Mouse (Mus musculus): ENCODE measurements around the gene Gm12166. TPM values are rescaled to one million over a fixed set of nuclear protein-coding genes. Genes with fewer than 3 reads are reported as not detected.

The Gm12166 gene
- polyA plus RNA-seq, 1 experiment from 2014 or later: 5.4 TPM

DNA sequence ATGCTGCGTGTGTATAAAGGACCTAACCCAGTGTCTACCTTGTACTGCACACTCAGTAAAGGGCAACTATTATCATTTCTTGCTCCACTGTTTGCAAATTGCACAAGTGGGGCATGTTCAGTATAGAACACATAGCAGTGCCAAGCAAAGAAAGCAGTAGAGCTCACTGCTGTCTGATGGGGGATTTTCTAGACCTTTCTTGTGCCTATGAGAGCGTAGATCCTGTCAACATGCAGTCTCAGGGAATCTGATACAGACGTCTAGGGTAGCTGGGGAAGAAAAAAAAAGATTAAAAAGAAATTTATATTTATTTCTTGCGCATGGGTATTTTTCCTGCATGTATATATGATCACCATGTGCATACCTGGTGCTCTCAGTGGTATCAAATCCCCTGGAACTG is 18.0 kb upstream of the Gm12166 start:
- no peaks in the 10 kb centered on the region for H3K27me3 ChIP-seq (replicated peaks)
- no peak overlapping the region for H3K27ac ChIP-seq
- no peaks in the 10 kb centered on the region for H3K36me3 ChIP-seq (replicated peaks)
- 81% methylated on average over 4 of the region's 4 CpGs for WGBS
- peaks cover 23% of the 10 kb centered on the region for H3K4me1 ChIP-seq
- no peak overlapping the region for H3K4me3 ChIP-seq
- no peaks in the 10 kb centered on the region for H3K9me3 ChIP-seq
- no peak overlapping the region for H3K4me2 ChIP-seq
- H3K9ac ChIP-seq: no peak overlapping the region
- no peak for ATAC-seq (replicated peaks)

DNA sequence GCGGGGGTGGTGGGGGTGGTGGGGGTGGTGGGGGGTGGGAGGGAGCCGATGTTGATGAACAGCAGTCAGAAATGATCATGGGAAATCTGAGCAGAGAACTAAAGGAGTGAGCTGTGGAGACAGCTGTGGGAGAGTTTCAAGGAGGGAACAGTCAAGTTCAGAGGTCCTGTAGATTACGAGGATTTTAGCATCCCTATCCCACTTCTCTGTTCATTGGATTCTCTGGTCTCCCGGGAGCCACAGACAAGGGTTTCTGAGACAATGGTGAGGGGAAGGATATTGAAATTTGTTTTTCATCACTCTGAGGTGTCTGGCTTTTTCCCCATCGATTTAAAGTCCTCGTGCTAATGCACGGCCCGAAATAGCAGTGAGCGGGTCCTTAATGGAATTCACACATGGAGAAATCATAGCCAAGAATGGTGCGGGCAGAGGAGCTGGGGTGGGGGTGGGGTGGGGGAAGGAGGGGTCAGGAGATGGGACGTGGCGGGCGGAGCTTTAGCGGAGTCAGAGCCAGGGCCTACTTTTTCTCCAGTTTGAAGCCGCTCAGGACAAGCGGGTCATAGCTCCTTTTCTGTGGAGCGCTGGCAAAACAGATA is 17.4 kb upstream of the Gm12166 start:
- WGBS: 16% methylated on average over 17 of the region's 17 CpGs
- H3K4me3 ChIP-seq: no peak overlapping the region
- ATAC-seq (replicated peaks): no peak
- H3K36me3 ChIP-seq (replicated peaks): no peaks in the 10 kb centered on the region
- H3K9me3 ChIP-seq: no peaks in the 10 kb centered on the region
- no peak overlapping the region for H3K4me2 ChIP-seq
- no peak overlapping the region for H3K9ac ChIP-seq
- H3K27ac ChIP-seq: no peak overlapping the region
- peaks cover 29% of the 10 kb centered on the region for H3K4me1 ChIP-seq
- H3K27me3 ChIP-seq (replicated peaks): no peaks in the 10 kb centered on the region

DNA sequence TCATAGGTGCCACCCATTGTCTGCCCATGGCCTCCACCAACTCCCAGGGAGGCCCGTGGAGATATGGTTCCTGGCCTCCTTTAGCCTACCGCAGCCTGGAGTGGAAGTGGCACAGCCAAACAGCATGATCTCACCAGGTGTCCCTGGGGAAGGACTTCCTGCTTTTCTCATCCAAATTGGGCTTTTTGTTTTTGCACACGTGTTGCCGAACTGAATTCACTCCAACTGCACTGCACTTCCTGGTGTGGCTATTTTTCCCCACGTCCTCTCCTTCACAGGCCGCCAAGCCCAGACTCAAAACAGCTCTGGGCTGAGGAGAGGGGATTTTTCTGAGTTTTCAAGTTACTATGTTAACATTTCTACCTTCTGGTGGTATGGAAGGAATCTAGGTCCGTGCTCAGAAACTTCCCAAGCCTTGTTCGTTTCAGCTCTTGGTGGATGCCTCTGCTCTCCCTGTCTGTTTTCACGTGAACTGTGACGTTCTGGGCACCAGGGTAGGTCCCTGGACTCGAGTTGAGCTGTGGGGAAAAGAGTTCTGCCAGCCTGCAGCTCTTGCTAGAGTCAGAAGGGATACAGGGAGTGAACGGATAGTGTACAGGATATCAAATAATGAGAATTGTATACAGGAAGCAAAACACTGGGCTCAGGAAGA is 16.8 kb upstream of the Gm12166 start:
- 36% methylated on average over 12 of the region's 12 CpGs for WGBS
- H3K27me3 ChIP-seq (replicated peaks): no peaks in the 10 kb centered on the region
- H3K4me3 ChIP-seq: no peak overlapping the region
- no peak overlapping the region for H3K9ac ChIP-seq
- H3K4me2 ChIP-seq: no peak overlapping the region
- H3K27ac ChIP-seq: no peak overlapping the region
- H3K4me1 ChIP-seq: peaks cover 30% of the 10 kb centered on the region
- H3K9me3 ChIP-seq: no peaks in the 10 kb centered on the region
- H3K36me3 ChIP-seq (replicated peaks): no peaks in the 10 kb centered on the region
- no peak for ATAC-seq (replicated peaks)

DNA sequence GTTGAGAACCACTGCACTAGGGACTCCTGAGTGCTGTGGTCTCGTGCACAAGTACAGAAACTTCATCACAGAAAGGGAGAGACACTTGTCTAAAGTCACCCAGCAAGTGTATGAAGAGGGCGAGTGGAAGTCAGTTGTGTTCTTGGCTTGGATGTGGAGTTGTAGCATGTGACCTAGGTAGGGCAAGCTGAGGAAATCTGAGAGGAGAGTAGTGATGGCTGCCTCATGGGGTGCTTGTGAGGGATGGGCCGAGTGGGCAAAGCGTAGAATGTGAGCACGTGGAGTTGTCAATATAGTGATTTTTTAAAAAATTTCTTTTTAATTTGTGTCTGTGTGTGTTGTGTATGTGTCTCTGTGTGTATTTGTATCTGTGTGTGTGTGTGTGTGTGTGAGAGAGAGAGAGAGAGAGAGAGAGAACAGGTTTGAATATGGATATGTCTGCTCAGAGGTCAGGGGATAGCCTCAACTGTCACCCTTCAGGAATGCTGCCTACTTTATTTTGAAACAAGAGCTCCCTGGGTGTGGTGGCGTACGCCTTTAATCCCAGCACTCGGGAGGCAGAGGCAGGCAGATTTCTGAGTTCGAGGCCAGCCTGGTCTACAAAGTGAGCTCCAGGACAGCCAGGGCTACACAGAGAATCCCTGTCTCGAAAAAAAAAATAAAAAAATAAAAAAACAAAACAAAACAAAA is 15.4 kb upstream of the Gm12166 start:
- Histone ChIP-seq H3K27me3 (replicated peaks) (no peaks in the 10 kb centered on the region), H3K4me1 (peaks cover 22% of the 10 kb centered on the region), H3K4me2 (no peak overlapping the region), H3K9ac (no peak overlapping the region), H3K9me3 (no peaks in the 10 kb centered on the region), H3K36me3 (replicated peaks) (no peaks in the 10 kb centered on the region), H3K4me3 (no peak overlapping the region), H3K27ac (no peak overlapping the region)
- no peak for ATAC-seq (replicated peaks)
- WGBS: 93% methylated on average over 10 of the region's 10 CpGs

DNA sequence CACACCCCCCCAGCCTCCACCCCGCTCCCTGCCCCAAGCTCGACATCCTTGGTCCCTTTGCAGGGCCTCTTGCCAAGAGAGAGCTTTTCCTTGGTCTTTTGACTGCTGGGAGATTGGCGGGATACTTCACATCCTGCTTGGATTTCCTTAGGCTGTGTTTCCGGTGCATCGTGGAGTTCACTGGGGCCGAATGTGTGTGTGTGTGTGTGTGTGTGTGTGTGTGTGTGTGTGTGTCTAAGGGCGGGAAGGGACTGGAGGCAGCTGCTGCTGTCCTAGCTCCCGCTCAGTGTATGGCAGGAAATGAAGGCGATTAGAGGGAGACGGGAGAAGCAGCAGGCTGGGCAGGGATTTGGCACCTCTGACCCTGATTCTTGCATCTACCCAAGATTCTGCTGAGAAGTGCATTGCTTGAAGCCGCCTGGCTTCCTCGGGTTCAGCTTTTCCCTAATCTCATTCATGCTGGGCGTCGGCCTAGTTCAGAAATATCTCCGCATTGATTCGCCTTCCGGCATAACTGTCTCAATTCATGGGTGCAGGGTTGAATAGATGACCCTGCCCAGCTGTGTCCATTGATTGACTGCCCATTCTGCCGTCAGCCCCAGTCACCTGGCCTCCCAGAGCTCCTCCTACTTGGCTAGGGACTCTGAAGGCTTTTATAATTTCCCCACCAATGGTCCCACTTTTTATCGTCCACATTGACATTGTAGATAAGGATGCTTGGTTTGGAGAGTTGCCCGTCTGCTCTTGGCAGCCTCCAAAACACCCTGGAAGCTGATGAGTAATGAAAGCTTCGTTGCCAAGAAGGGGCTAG is 13.3 kb upstream of the Gm12166 start:
- 50% methylated on average over 21 of the region's 21 CpGs for WGBS
- H3K27me3 ChIP-seq (replicated peaks): no peaks in the 10 kb centered on the region
- no peak overlapping the region for H3K9ac ChIP-seq
- H3K4me2 ChIP-seq: no peak overlapping the region
- peak overlapping the region; percentile 35; the same call in 1 of the 2 replicates for H3K27ac ChIP-seq
- ATAC-seq (replicated peaks): peak; percentile 73
- H3K4me1 ChIP-seq: peaks cover 22% of the 10 kb centered on the region
- H3K9me3 ChIP-seq: no peaks in the 10 kb centered on the region
- H3K36me3 ChIP-seq (replicated peaks): 0 out of 2 replicates have a peak, but pooled peaks cover 3% of the 10 kb centered on the region
- H3K4me3 ChIP-seq: no peak overlapping the region

- Histone ChIP-seq H3K27me3 (replicated peaks) (no peaks in the 10 kb centered on the region), H3K9me3 (no peaks in the 10 kb centered on the region), H3K4me3 (no peak overlapping the region), H3K36me3 (replicated peaks) (0 out of 2 replicates have a peak, but pooled peaks cover 3% of the 10 kb centered on the region), H3K9ac (no peak overlapping the region), H3K4me2 (no peak overlapping the region), H3K27ac (peak overlapping the region; percentile 35), H3K4me1 (peaks cover 19% of the 10 kb centered on the region)
- WGBS: 67% methylated on average over 8 of the region's 8 CpGs
- peak; percentile 19; the same call in 1 of the 2 replicates for ATAC-seq (replicated peaks)
Measured at GRCm38 (mm10) chr11:46064767-46065166, 12.6 kb upstream of the Gm12166 start.

GRCm38 (mm10) chr11:46062993-46063731 is 11.0 kb upstream of the Gm12166 start:
- no peak overlapping the region for H3K4me2 ChIP-seq
- H3K9me3 ChIP-seq: no peaks in the 10 kb centered on the region
- ATAC-seq (replicated peaks): no peak
- H3K4me3 ChIP-seq: no peak overlapping the region
- H3K9ac ChIP-seq: no peak overlapping the region
- WGBS: 63% methylated on average over 9 of the region's 9 CpGs
- H3K27ac ChIP-seq: no peak overlapping the region
- H3K36me3 ChIP-seq (replicated peaks): 0 out of 2 replicates have a peak, but pooled peaks cover 3% of the 10 kb centered on the region
- H3K4me1 ChIP-seq: peaks cover 15% of the 10 kb centered on the region
- no peaks in the 10 kb centered on the region for H3K27me3 ChIP-seq (replicated peaks)

DNA sequence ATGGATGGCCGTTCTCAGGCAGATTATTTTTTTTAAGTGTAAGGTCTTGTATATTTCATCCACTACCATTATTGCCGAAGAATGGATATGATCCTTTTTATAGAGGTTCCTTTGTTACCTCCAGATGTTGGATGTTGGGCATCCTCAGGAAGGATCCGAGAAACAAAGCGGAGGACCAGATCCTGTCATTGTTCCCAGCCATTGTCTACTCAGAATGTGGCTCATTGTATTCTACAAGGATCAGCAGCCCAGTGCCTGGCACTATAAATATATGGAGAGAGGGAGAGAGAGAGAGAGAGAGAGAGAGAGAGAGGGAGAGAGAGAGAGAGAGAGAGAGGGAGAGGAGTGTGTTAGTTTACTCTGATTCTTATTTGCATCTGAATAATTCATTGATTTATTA is 10.4 kb upstream of the Gm12166 start:
- H3K27me3 ChIP-seq (replicated peaks): no peaks in the 10 kb centered on the region
- H3K4me1 ChIP-seq: peaks cover 20% of the 10 kb centered on the region
- ATAC-seq (replicated peaks): no peak
- no peak overlapping the region for H3K27ac ChIP-seq
- H3K36me3 ChIP-seq (replicated peaks): 0 out of 2 replicates have a peak, but pooled peaks cover 3% of the 10 kb centered on the region
- H3K9me3 ChIP-seq: no peaks in the 10 kb centered on the region
- WGBS: 53% methylated on average over 4 of the region's 4 CpGs
- no peak overlapping the region for H3K9ac ChIP-seq
- no peak overlapping the region for H3K4me3 ChIP-seq
- no peak overlapping the region for H3K4me2 ChIP-seq

DNA sequence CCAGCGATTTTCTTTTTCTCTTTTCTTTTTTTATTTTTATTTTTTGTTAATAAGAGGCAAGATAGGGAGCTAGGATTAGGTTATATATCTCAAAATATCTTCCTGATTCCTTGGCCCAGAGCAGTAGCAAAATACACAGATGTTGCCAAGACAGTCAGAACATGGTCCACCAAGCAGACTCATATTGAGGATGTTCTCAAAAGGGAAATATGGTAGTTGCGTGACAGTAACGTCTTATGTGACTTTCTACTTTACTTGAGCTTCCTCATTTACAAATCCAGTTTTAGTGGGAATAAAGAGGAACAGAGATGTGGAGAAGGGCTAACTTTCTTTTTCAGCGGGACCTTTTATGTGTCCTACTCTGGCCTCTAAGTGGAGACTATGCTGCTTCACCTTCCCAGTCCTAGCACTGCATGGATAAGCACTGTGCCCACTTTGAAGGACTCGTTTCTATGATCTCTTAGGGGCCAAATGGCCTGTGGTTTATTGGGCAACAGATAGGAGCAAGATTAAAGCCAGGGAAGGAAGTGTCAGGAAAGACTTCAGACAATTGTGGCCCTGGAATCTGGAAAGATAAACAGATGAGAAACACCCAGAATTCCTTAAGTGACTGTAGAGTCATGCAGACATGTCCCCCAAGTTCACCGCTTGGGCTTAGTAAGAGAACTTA is 9.8 kb upstream of the Gm12166 start:
- Histone ChIP-seq H3K9ac (no peak overlapping the region), H3K27ac (no peak overlapping the region), H3K36me3 (replicated peaks) (0 out of 2 replicates have a peak, but pooled peaks cover 3% of the 10 kb centered on the region), H3K27me3 (replicated peaks) (no peaks in the 10 kb centered on the region), H3K4me3 (no peak overlapping the region), H3K9me3 (no peaks in the 10 kb centered on the region), H3K4me2 (no peak overlapping the region), H3K4me1 (peaks cover 26% of the 10 kb centered on the region)
- 85% methylated on average over 6 of the region's 6 CpGs for WGBS
- no peak for ATAC-seq (replicated peaks)

DNA sequence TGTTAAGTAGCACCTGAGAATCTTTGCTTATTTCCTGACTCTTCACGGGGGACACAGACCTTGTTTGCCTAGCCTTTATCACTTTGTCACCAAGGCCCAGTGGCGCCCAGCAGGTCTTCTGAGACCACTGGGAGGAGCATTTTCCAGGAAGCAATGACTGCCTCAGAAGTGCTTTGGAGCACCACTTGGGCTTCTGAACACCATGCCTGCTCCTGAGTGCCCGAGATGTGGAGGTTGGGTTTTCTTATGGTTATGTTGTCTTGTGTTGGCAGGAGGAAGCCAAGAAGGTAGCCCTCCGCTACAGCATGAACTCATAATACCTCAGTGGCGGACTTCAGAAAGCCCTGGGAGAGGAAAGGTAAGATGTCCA is 8.5 kb upstream of the Gm12166 start:
- no peak overlapping the region for H3K27ac ChIP-seq
- H3K4me1 ChIP-seq: peaks cover 27% of the 10 kb centered on the region
- H3K4me3 ChIP-seq: no peak overlapping the region
- H3K9ac ChIP-seq: no peak overlapping the region
- H3K9me3 ChIP-seq: no peaks in the 10 kb centered on the region
- H3K27me3 ChIP-seq (replicated peaks): no peaks in the 10 kb centered on the region
- WGBS: 85% methylated on average over 5 of the region's 5 CpGs
- H3K36me3 ChIP-seq (replicated peaks): 0 out of 2 replicates have a peak, but pooled peaks cover 3% of the 10 kb centered on the region
- H3K4me2 ChIP-seq: no peak overlapping the region
- no peak for ATAC-seq (replicated peaks)

GRCm38 (mm10) chr11:46059887-46060650 is 7.9 kb upstream of the Gm12166 start:
- Histone ChIP-seq H3K4me1 (peaks cover 26% of the 10 kb centered on the region), H3K9me3 (no peaks in the 10 kb centered on the region), H3K36me3 (replicated peaks) (0 out of 2 replicates have a peak, but pooled peaks cover 3% of the 10 kb centered on the region), H3K4me2 (no peak overlapping the region), H3K9ac (no peak overlapping the region), H3K27ac (no peak overlapping the region), H3K27me3 (replicated peaks) (no peaks in the 10 kb centered on the region), H3K4me3 (no peak overlapping the region)
- WGBS: 75% methylated on average over 8 of the region's 8 CpGs
- no peak for ATAC-seq (replicated peaks)

Measured in midbrain, embryonic 15.5 days (tissue).